Mouse (Mus musculus) heart, embryonic 10.5 days (tissue): ENCODE results near the gene Kmt2d. TPM values are rescaled to one million over a fixed set of nuclear protein-coding genes. Genes with fewer than 3 reads are reported as not detected.

Experiments used
- DNase-seq: peaks from one replicate; pipeline ENCODE4 v3.0.0-alpha.2; 2017; ENCODE audit warnings: low spot score
- H3K27ac ChIP-seq: fragments of 300-500 bp; sonication (generic); 2 replicates; pipeline ENCODE4 v1.5.1; 2016; ENCODE audit warnings: mild to moderate bottlenecking
- H3K27me3 ChIP-seq: fragments of 300-500 bp; sonication (generic); 2 replicates; pipeline ENCODE4 v1.6.1; 2016; ENCODE audit warnings: mild to moderate bottlenecking; ENCODE audit not compliant: poor library complexity, insufficient read depth, severe bottlenecking
- H3K36me3 ChIP-seq: fragments of 300-500 bp; sonication (generic); 2 replicates; pipeline ENCODE4 v1.6.1; 2016; ENCODE audit warnings: mild to moderate bottlenecking, moderate library complexity
- H3K4me1 ChIP-seq: fragments of 300-500 bp; sonication (generic); 2 replicates; pipeline ENCODE4 v1.6.1; 2016; ENCODE audit warnings: mild to moderate bottlenecking
- H3K4me3 ChIP-seq: fragments of 300-500 bp; sonication (generic); 2 replicates; pipeline ENCODE4 v1.5.1; 2016; ENCODE audit warnings: mild to moderate bottlenecking, moderate library complexity
- H3K9me3 ChIP-seq: fragments of 300-500 bp; sonication (generic); 2 replicates; pipeline ENCODE4 v1.6.1; 2016; ENCODE audit warnings: mild to moderate bottlenecking, moderate library complexity
- WGBS: fragments of 180-500 bp; shearing (Covaris S2); methylation state at CpG from one replicate; pipeline ENCODE4 v1.1.7; 2016; 5-methylcytosine and 5-hydroxymethylcytosine counted together
- polyA plus RNA-seq: library from polyadenylated mRNA; unstranded; fragments of >200 nt; fragmentation: Nextera tagmentation; extraction: Ambion mirVana; gene quantifications from 2 replicates; pipeline ENCODE4 v1.2.1, GENCODE M21; 2016

The Kmt2d gene
- polyA plus RNA-seq, 1 experiment from 2014 or later, result 12.0 TPM

GRCm38 (mm10) chr15:98895635-98896589, 24.9 kb upstream of the Kmt2d start:
- under 1% methylated on average over 41 of the region's 41 CpGs for WGBS
- no peaks in the 10 kb centered on the region for H3K9me3 ChIP-seq
- peaks cover 94% of the 10 kb centered on the region for H3K27me3 ChIP-seq
- DNase-seq, result peak; percentile 87
- H3K4me3 ChIP-seq, result peak overlapping the region; percentile 70
- H3K27ac ChIP-seq, result peak overlapping the region; percentile 89
- no peaks in the 10 kb centered on the region for H3K36me3 ChIP-seq
- peaks cover 66% of the 10 kb centered on the region for H3K4me1 ChIP-seq

- H3K9me3 ChIP-seq, result no peaks in the 10 kb centered on the region
- 4% methylated on average over 38 of the region's 38 CpGs for WGBS
- H3K27ac ChIP-seq, result peak overlapping the region; percentile 89
- H3K36me3 ChIP-seq, result no peaks in the 10 kb centered on the region
- DNase-seq, result no peak
- peak overlapping the region; percentile 70 for H3K4me3 ChIP-seq
- H3K27me3 ChIP-seq, result peaks cover 88% of the 10 kb centered on the region
- H3K4me1 ChIP-seq, result peaks cover 63% of the 10 kb centered on the region
Observed at GRCm38 (mm10) chr15:98894746-98895634, 24.0 kb upstream of the Kmt2d start.

- WGBS, result under 1% methylated on average over 77 of the region's 77 CpGs
- peak within 1 kb of the TSS; percentile 89 for H3K27ac ChIP-seq
Observed at GRCm38 (mm10) chr15:98893940-98894745, 23.1 kb upstream of the Kmt2d start, which contains the start of gene Rhebl1. Gene Rhebl1, minus strand, starts transcription at chr15:98894540.

GRCm38 (mm10) chr15:98893036-98893435, 22.0 kb upstream of the Kmt2d start:
- DNase-seq, result no peak
- Histone ChIP-seq H3K9me3 (no peaks in the 10 kb centered on the region), H3K27me3 (peaks cover 70% of the 10 kb centered on the region), H3K4me1 (peaks cover 56% of the 10 kb centered on the region), H3K27ac (no peak overlapping the region), H3K4me3 (no peak overlapping the region), H3K36me3 (no peaks in the 10 kb centered on the region)
- WGBS, result 48% methylated on average over 4 of the region's 4 CpGs

More at GRCm38 (mm10) chr15:98893940-98894745, 23.1 kb upstream of the Kmt2d start, which contains the start of gene Rhebl1:
- Histone ChIP-seq H3K9me3 (no peaks in the 10 kb centered on the region), H3K4me1 (peaks cover 63% of the 10 kb centered on the region), H3K27me3 (peaks cover 81% of the 10 kb centered on the region), H3K4me3 (peak within 1 kb of the TSS; percentile 70), H3K36me3 (no peaks in the 10 kb centered on the region)
- DNase-seq, result peak; percentile 79

GRCm38 (mm10) chr15:98891907-98892606, 21.1 kb upstream of the Kmt2d start:
- peak; percentile 84 for DNase-seq
- H3K9me3 ChIP-seq, result no peaks in the 10 kb centered on the region
- H3K27me3 ChIP-seq, result peaks cover 60% of the 10 kb centered on the region
- 25% methylated on average over 6 of the region's 6 CpGs for WGBS
- peaks cover 46% of the 10 kb centered on the region for H3K4me1 ChIP-seq
- H3K27ac ChIP-seq, result peak overlapping the region; percentile 54; the same call in 1 of the 2 replicates
- no peak overlapping the region for H3K4me3 ChIP-seq
- no peaks in the 10 kb centered on the region for H3K36me3 ChIP-seq

- peaks cover 52% of the 10 kb centered on the region for H3K27me3 ChIP-seq
- no peaks in the 10 kb centered on the region for H3K9me3 ChIP-seq
- WGBS, result 7% methylated on average over 19 of the region's 19 CpGs
- no peak for DNase-seq
- H3K4me3 ChIP-seq, result peak overlapping the region; percentile 46
- H3K4me1 ChIP-seq, result peaks cover 39% of the 10 kb centered on the region
- H3K36me3 ChIP-seq, result no peaks in the 10 kb centered on the region
- no peak overlapping the region for H3K27ac ChIP-seq
Observed at GRCm38 (mm10) chr15:98891198-98891742, 20.3 kb upstream of the Kmt2d start.

GRCm38 (mm10) chr15:98887526-98887925, 16.5 kb upstream of the Kmt2d start:
- Histone ChIP-seq H3K27me3 (peaks cover 15% of the 10 kb centered on the region), H3K9me3 (no peaks in the 10 kb centered on the region), H3K36me3 (no peaks in the 10 kb centered on the region), H3K27ac (no peak overlapping the region), H3K4me1 (peaks cover 8% of the 10 kb centered on the region), H3K4me3 (no peak overlapping the region)
- no peak for DNase-seq
- WGBS, result 77% methylated on average over 7 of the region's 7 CpGs

- no peak overlapping the region for H3K4me3 ChIP-seq
- H3K27me3 ChIP-seq, result 0 out of 2 replicates have a peak, but pooled peaks cover 9% of the 10 kb centered on the region
- H3K36me3 ChIP-seq, result no peaks in the 10 kb centered on the region
- H3K27ac ChIP-seq, result no peak overlapping the region
- 63% methylated on average over 8 of the region's 8 CpGs for WGBS
- DNase-seq, result no peak
- no peaks in the 10 kb centered on the region for H3K9me3 ChIP-seq
- H3K4me1 ChIP-seq, result peaks cover 11% of the 10 kb centered on the region
Observed at GRCm38 (mm10) chr15:98886667-98887387, 15.8 kb upstream of the Kmt2d start.

GRCm38 (mm10) chr15:98884106-98884505, 13.1 kb upstream of the Kmt2d start:
- peaks cover 15% of the 10 kb centered on the region for H3K4me1 ChIP-seq

GRCm38 (mm10) chr15:98883661-98884060, 12.7 kb upstream of the Kmt2d start:
- no peaks in the 10 kb centered on the region for H3K27me3 ChIP-seq
- 0 out of 2 replicates have a peak, but pooled peaks cover 3% of the 10 kb centered on the region for H3K36me3 ChIP-seq
- H3K9me3 ChIP-seq, result no peaks in the 10 kb centered on the region
- peaks cover 15% of the 10 kb centered on the region for H3K4me1 ChIP-seq
- no peak overlapping the region for H3K27ac ChIP-seq
- no peak overlapping the region for H3K4me3 ChIP-seq
- no peak for DNase-seq

More at GRCm38 (mm10) chr15:98884106-98884505, 13.1 kb upstream of the Kmt2d start:
- WGBS, result 68% methylated on average over 1 of the region's 1 CpGs
- Histone ChIP-seq H3K27ac (no peak overlapping the region), H3K36me3 (no peaks in the 10 kb centered on the region), H3K9me3 (no peaks in the 10 kb centered on the region), H3K27me3 (no peaks in the 10 kb centered on the region), H3K4me3 (no peak overlapping the region)
- DNase-seq, result no peak

GRCm38 (mm10) chr15:98881656-98882008, 10.6 kb upstream of the Kmt2d start:
- Histone ChIP-seq H3K27me3 (no peaks in the 10 kb centered on the region), H3K4me3 (peak overlapping the region; percentile 85), H3K27ac (peak overlapping the region; percentile 89), H3K9me3 (no peaks in the 10 kb centered on the region), H3K4me1 (peaks cover 15% of the 10 kb centered on the region), H3K36me3 (0 out of 2 replicates have a peak, but pooled peaks cover 4% of the 10 kb centered on the region)
- no peak for DNase-seq
- 13% methylated on average over 5 of the region's 5 CpGs for WGBS
